Mouse (Mus musculus) hindbrain, postnatal 0 days (tissue): ENCODE data around the gene Kif3a. TPM values are rescaled to one million over a fixed set of nuclear protein-coding genes. Genes with fewer than 3 reads are reported as not detected.

Source experiments
- ATAC-seq: fragments of 200-750 bp; cut with Nextera tagmentation; 2 replicates; pipeline ENCODE4 v1.8.0; 2017; ENCODE audit warnings: mild to moderate bottlenecking, moderate TSS enrichment, moderate library complexity
- DNase-seq: peaks from one replicate; pipeline ENCODE4 v3.0.0-alpha.2; 2015; ENCODE audit warnings: low spot score
- H3K27ac ChIP-seq: fragments of 300-500 bp; sonication (generic); 2 replicates; pipeline ENCODE4 v1.5.1; 2014; ENCODE audit warnings: mild to moderate bottlenecking
- H3K27me3 ChIP-seq: fragments of 300-500 bp; sonication (generic); 2 replicates; pipeline ENCODE4 v1.6.1; 2014; ENCODE audit warnings: low read length, mixed read lengths; ENCODE audit not compliant: insufficient read depth
- H3K36me3 ChIP-seq: fragments of 300-500 bp; sonication (generic); 2 replicates; pipeline ENCODE4 v1.6.1; 2014; ENCODE audit warnings: low read length, mixed read lengths; ENCODE audit not compliant: insufficient read depth
- H3K4me1 ChIP-seq: fragments of 300-500 bp; sonication (generic); 2 replicates; pipeline ENCODE4 v1.6.1; 2014; ENCODE audit warnings: antibody characterized with exemption, low read length, mixed read lengths; ENCODE audit not compliant: insufficient read depth
- H3K4me2 ChIP-seq: fragments of 300-500 bp; sonication (generic); 2 replicates; pipeline ENCODE4 v1.6.1; 2014; ENCODE audit warnings: low read depth, mild to moderate bottlenecking, low read length, moderate library complexity, mixed read lengths
- H3K4me3 ChIP-seq: fragments of 300-500 bp; sonication (generic); 2 replicates; pipeline ENCODE4 v1.5.1; 2014; ENCODE audit warnings: low read length
- H3K9ac ChIP-seq: fragments of 300-500 bp; sonication (generic); replicated peaks from 2 replicates; pipeline ENCODE4 v1.6.1; 2014; ENCODE audit warnings: mild to moderate bottlenecking, low read length, moderate library complexity, mixed read lengths
- H3K9me3 ChIP-seq: fragments of 300-500 bp; sonication (generic); 2 replicates; pipeline ENCODE4 v1.6.1; 2016; ENCODE audit warnings: low read length, mixed read lengths
- CTCF ChIP-seq: IDR thresholded peaks from 2 replicates; pipeline ENCODE4 v1.5.1; 2016; ENCODE audit warnings: antibody characterized with exemption, control low read depth, low read depth
- WGBS: fragments of 180-500 bp; shearing (Covaris S2); extraction: QIAGEN DNeasy Blood & Tissue Kit; methylation state at CpG from one replicate; pipeline ENCODE4 v1.1.7; 2014; 5-methylcytosine and 5-hydroxymethylcytosine counted together
- polyA plus RNA-seq: library from polyadenylated mRNA; unstranded; fragments of >200 nt; fragmentation: Nextera tagmentation; extraction: Ambion mirVana; gene quantifications from 2 replicates; pipeline ENCODE4 v1.2.1, GENCODE M21; 2015
- total RNA-seq: library from RNA; depleted of rRNA; stranded (reverse); fragments of >200 nt; gene quantifications from 2 replicates; pipeline ENCODE4 v1.2.3, GENCODE M21; 2014; rRNA removed

Gene Kif3a
- total RNA-seq (73.7 and 82.9 TPM in 2 replicates), polyA plus RNA-seq (332 and 344 TPM in 2 replicates)

DNA sequence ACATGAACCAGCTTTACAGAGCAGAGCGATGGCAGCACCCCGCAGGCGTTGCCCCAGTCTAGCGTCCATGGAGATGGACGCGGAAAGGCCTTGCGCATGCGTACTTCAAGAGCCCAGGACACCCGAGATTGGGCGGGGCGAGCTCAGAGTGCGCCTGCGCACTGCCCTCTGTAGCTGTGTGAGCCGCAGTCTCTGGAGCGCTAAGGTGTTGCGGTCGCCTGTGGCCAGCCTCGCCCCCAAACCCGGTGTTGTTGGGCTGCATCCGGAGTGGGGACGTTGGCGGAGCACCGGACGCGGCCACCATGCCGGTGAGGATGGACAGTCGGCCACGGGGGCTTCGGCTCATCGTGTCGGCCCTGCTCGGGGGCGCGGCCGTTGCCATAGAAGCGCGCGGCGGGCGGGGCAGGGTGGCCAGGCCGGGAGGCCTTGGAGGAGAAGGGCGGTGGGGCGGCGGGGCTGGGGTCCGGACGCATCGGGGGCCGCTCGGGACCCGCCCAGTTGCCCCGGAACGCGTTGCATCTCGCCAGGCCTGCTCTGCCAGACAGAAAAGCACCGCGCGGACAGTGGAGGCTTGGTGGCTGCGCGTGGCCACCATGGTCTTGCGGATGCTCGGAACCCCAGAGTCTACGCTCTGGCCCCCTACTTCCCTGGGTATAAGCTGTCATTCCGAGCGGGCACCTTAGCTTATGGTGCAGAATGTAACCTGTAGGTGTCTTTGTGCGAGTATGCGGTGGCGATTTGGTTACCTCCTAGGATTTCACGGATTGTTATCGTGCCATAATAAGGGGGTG is at the start of gene Kif3a:
Gene Kif3a (plus strand): TSS at position 156 of the 791 bp plus-strand sequence.
- peak within 1 kb of the TSS; percentile 80 for H3K27ac ChIP-seq
- DNase-seq (peak; percentile 98), ATAC-seq (peak; percentile 98)
- TF ChIP-seq CTCF = peak; percentile 16; the same call in 1 of the 2 replicates
- 2% methylated on average over 65 of the region's 69 CpGs for WGBS
- H3K27me3 ChIP-seq = no peaks in the 10 kb centered on the region
- no peaks in the 10 kb centered on the region for H3K9me3 ChIP-seq
- peak within 1 kb of the TSS; percentile 81 for H3K4me3 ChIP-seq
- H3K4me1 ChIP-seq = peaks cover 5% of the 10 kb centered on the region; the same call in 1 of the 2 replicates
- H3K36me3 ChIP-seq = no peaks in the 10 kb centered on the region
- peak within 1 kb of the TSS; percentile 87 for H3K9ac ChIP-seq
- peak within 1 kb of the TSS; percentile 54 for H3K4me2 ChIP-seq

DNA sequence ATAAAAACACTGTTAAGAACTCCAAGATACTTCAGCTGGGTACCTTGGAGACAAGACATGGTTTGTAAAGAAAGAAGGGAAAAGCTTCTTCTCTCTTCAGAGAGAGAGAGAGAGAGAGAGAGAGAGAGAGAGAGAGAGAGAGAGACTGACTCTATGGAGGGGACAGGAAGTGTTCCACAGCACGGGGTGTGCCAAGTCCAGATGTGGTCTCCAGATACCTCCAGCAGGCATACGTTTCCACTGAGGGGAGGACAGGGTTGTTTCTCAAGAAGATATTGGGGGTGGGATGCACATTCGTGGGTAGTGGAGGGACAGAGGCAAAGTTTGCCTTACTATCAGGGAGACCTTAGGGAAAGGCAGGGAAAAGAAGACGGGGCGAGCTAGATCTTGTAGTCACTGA is 48.4 kb upstream of the Kif3a start:
- no peak overlapping the region for H3K9ac ChIP-seq
- ATAC-seq (no peak), DNase-seq (no peak)
- WGBS = 50% methylated on average over 5 of the region's 5 CpGs
- H3K4me1 ChIP-seq = peaks cover 5% of the 10 kb centered on the region; the same call in 1 of the 2 replicates
- H3K4me3 ChIP-seq = 0 out of 2 replicates have a peak overlapping the region, but pooled peaks have one; percentile 82
- no peaks in the 10 kb centered on the region for H3K9me3 ChIP-seq
- TF ChIP-seq CTCF = no peak
- no peak overlapping the region for H3K27ac ChIP-seq
- H3K4me2 ChIP-seq = peak overlapping the region; percentile 87; the same call in 1 of the 2 replicates
- H3K27me3 ChIP-seq = no peaks in the 10 kb centered on the region
- H3K36me3 ChIP-seq = no peaks in the 10 kb centered on the region

- no peak for TF ChIP-seq CTCF
- 4% methylated on average over 71 of the region's 79 CpGs for WGBS
- Histone ChIP-seq H3K27me3 (no peaks in the 10 kb centered on the region), H3K4me1 (peaks cover 5% of the 10 kb centered on the region; the same call in 1 of the 2 replicates), H3K36me3 (no peaks in the 10 kb centered on the region), H3K27ac (peak within 1 kb of the TSS; percentile 79), H3K9me3 (no peaks in the 10 kb centered on the region), H3K9ac (peak within 1 kb of the TSS; percentile 88), H3K4me2 (peak within 1 kb of the TSS; percentile 87), H3K4me3 (peak within 1 kb of the TSS; percentile 82)
- DNase-seq = peak; percentile 75
- ATAC-seq = peak; percentile 77
These were observed 47.7 kb upstream of the Kif3a start, which contains the start of gene Sept8 for GRCm38 (mm10) chr11:53519207-53520121. TSS of gene Sept8 (plus strand) at chr11:53519257.

GRCm38 (mm10) chr11:53520122-53520978 is 46.8 kb upstream of the Kif3a start:
- Histone ChIP-seq H3K27ac (peak overlapping the region; percentile 79), H3K27me3 (no peaks in the 10 kb centered on the region), H3K9ac (peak overlapping the region; percentile 88), H3K4me1 (peaks cover 6% of the 10 kb centered on the region; the same call in 1 of the 2 replicates), H3K4me2 (peak overlapping the region; percentile 87), H3K36me3 (no peaks in the 10 kb centered on the region), H3K4me3 (peak overlapping the region; percentile 82), H3K9me3 (no peaks in the 10 kb centered on the region)
- DNase-seq (peak; percentile 48), ATAC-seq (peak; percentile 39)
- 1% methylated on average over 24 of the region's 24 CpGs for WGBS
- TF ChIP-seq CTCF = no peak

DNA sequence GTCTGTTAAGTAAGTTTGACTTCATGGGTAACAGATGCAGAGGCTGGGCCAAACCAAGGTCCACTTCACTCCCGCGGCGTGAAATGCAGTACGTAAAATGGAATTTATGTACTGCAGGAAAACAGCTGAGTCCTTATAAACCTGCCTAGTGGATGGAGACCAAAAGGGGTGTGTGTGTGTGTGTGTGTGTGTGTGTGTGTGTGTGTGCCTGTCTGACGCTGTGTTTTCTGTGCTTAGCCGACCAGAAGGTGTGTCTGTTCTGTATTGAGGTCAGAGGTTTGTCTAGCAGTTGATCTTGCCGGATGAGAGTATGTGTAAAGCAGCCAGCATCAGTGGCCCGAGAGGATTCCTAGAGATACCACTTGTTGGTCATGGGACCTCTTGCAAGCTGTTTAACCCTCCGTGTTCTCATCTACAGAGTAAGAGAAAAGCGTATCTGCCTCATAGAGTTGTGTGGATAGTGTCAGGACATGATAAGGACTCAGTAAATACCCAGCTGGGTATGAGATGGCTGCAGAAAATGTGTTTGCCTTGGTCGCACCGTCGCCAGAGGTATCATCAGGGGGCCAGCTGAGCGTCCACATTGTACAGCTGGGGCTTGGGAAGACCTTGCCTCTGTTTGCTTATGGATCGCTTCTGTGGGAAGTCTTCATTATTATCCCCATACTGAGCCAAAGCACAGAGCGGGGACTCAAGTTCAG is 45.9 kb upstream of the Kif3a start:
- no peak for DNase-seq
- H3K36me3 ChIP-seq = no peaks in the 10 kb centered on the region
- 44% methylated on average over 16 of the region's 16 CpGs for WGBS
- H3K9me3 ChIP-seq = no peaks in the 10 kb centered on the region
- H3K27ac ChIP-seq = peak overlapping the region; percentile 79; the same call in 1 of the 2 replicates
- H3K4me3 ChIP-seq = peak overlapping the region; percentile 82
- H3K9ac ChIP-seq = peak overlapping the region; percentile 7
- ATAC-seq = no peak
- no peaks in the 10 kb centered on the region for H3K27me3 ChIP-seq
- peaks cover 8% of the 10 kb centered on the region; the same call in 1 of the 2 replicates for H3K4me1 ChIP-seq
- TF ChIP-seq CTCF = no peak
- peak overlapping the region; percentile 87 for H3K4me2 ChIP-seq
